Mouse (Mus musculus): Measurements from ENCODE around the gene Epn3. TPM values are rescaled to one million over a fixed set of nuclear protein-coding genes. Genes with fewer than 3 reads are reported as not detected.

Epn3 gene
- polyA plus RNA-seq, 1 experiment from 2014 or later = 0.43 TPM

DNA sequence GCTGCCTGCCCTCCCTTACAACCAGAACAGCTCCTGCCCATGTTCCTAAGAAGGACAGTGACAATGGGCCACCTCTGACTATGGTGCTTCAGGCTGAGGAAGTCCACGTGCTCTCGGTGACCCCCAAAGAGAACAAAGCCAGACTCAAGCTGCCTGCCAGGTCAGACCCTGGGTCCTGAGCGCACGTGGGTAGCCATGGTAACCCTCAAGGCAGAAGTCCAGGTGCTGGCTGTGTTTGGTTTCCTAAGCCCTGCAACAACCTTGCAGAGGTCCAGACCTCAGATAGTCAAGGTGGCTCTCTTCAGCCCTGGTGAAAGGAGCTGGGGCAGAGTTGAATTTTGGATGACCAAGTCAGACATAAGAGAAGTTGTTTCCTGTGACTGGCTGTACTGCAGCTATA, 10.0 kb downstream of the Epn3 start:
- Histone ChIP-seq H3K4me2 (ENCODE audit: low read length) (no peak overlapping the region), H3K27ac (replicated peaks; ENCODE audit: low read depth, low read length) (no peak overlapping the region), H3K9me3 (ENCODE audit: control insufficient read depth, low read length) (no peaks in the 10 kb centered on the region), H3K27me3 (ENCODE audit: control insufficient read depth, insufficient read depth, low read length) (peaks cover 11% of the 10 kb centered on the region; the same call in 1 of the 2 replicates), H3K36me3 (ENCODE audit: control insufficient read depth, insufficient read depth, low read length) (no peaks in the 10 kb centered on the region), H3K9ac (replicated peaks; ENCODE audit: low read length) (no peak overlapping the region), H3K4me1 (ENCODE audit: control insufficient read depth, insufficient read depth, low read length) (0 out of 2 replicates have a peak, but pooled peaks cover 5% of the 10 kb centered on the region), H3K4me3 (replicated peaks; ENCODE audit: low read depth, low read length) (no peak overlapping the region)
- ATAC-seq (ENCODE audit: low FRiP score, low TSS enrichment) (no peak), DNase-seq (no peak)
- 32% methylated on average over 4 of the region's 4 CpGs for WGBS

DNA sequence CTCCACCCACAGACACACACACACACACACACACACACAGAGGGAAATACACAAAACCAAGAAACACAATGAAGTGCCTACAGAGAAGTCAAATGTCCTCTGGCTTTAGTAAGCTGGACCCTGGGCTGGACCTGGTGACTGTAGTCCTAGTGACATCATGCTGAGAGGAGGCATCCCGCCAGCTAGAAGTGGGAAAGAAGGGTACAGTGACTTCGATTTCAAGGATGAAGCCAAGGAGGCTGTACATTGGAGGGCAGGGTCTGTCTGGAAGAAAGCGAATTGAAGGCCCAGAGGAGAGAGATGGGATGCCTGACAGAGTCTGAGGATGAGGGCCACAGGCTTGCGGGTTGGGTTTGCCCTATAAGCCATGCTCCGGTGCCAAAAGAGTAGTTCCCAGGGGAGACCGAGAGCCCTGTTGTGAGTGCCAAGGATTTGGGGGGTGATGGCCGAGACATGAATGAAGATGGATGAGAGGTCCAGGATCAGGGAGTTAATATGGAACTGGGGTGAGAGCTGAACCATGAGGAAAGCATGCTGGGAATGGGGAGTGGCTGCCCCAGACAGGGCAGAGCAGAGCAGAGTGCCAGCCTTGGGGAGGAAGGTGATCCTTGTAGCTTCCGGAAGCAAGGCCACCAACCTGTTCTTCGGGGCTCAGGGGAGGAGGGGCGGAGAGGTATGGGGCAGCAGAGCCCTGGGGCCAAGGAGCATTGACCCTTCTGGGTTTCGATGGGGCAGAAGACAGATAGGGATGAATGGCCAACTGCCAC, 10.8 kb downstream of the Epn3 start:
- Histone ChIP-seq H3K4me3 (replicated peaks; ENCODE audit: low read depth, low read length) (no peak overlapping the region), H3K36me3 (ENCODE audit: control insufficient read depth, insufficient read depth, low read length) (no peaks in the 10 kb centered on the region), H3K4me2 (ENCODE audit: low read length) (no peak overlapping the region), H3K9me3 (ENCODE audit: control insufficient read depth, low read length) (no peaks in the 10 kb centered on the region), H3K4me1 (ENCODE audit: control insufficient read depth, insufficient read depth, low read length) (0 out of 2 replicates have a peak, but pooled peaks cover 5% of the 10 kb centered on the region), H3K9ac (replicated peaks; ENCODE audit: low read length) (no peak overlapping the region), H3K27me3 (ENCODE audit: control insufficient read depth, insufficient read depth, low read length) (peaks cover 11% of the 10 kb centered on the region; the same call in 1 of the 2 replicates), H3K27ac (replicated peaks; ENCODE audit: low read depth, low read length) (no peak overlapping the region)
- DNase-seq (no peak), ATAC-seq (ENCODE audit: low FRiP score, low TSS enrichment) (no peak)
- WGBS = 92% methylated on average over 11 of the region's 11 CpGs

DNA sequence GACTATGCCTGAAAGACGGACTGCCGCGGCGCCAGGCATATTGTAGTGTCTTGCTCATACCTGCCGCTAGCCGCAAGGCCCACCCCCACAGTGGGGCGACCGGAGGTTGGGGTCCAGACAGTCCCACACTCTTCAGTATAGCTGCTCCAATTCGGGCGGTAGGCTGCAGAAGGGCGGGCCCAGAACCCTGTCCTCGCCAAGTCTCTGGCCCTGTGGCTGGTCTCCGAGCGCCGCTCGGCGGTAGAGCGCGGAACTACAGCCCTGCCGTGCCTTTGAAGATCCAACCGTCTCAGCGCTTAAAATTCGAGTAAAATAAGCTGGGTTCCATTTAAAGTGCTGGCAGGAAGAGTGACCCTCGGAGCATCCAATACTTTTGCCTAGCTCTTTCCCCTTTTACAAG, 13.8 kb downstream of the Epn3 start, which contains the start of gene Spata20:
Gene Spata20 (minus strand): TSS at position 179 of the 400 bp plus-strand sequence.
- ATAC-seq (ENCODE audit: low FRiP score, low TSS enrichment) = peak; percentile 65; the same call in 1 of the 2 replicates
- Histone ChIP-seq H3K4me1 (ENCODE audit: control insufficient read depth, insufficient read depth, low read length) (0 out of 2 replicates have a peak, but pooled peaks cover 1% of the 10 kb centered on the region), H3K36me3 (ENCODE audit: control insufficient read depth, insufficient read depth, low read length) (no peaks in the 10 kb centered on the region), H3K4me2 (ENCODE audit: low read length) (peak within 1 kb of the TSS; percentile 39), H3K27me3 (ENCODE audit: control insufficient read depth, insufficient read depth, low read length) (peaks cover 7% of the 10 kb centered on the region; the same call in 1 of the 2 replicates), H3K9ac (replicated peaks; ENCODE audit: low read length) (no peak within 1 kb of the TSS), H3K9me3 (ENCODE audit: control insufficient read depth, low read length) (no peaks in the 10 kb centered on the region), H3K4me3 (replicated peaks; ENCODE audit: low read depth, low read length) (no peak within 1 kb of the TSS; the same call in 1 of the 2 replicates), H3K27ac (replicated peaks; ENCODE audit: low read depth, low read length) (no peak within 1 kb of the TSS)
- WGBS = 5% methylated on average over 24 of the region's 24 CpGs
- DNase-seq = peak; percentile 90

DNA sequence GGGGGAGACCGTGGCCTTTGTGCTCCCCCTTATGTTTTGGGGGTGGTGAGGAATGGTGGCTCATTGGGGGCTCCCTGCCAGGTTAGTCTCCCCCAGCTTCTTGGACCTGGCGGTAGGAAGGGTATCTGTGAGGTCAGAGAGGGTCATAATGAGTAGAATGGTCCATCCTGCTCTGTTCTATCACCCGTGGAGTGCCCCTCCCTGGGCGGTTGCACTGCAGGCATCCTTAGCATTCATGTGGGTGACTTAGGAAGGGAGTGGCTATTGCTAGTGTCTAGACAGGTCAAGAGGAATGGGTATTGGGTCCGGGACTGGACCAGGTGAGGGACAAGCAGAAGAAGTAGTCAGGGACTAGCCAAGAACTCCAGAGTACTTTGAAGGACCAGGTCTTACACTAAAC, 14.6 kb downstream of the Epn3 start:
- 77% methylated on average over 5 of the region's 5 CpGs for WGBS
- no peak overlapping the region for H3K27ac ChIP-seq (replicated peaks; ENCODE audit: low read depth, low read length)
- no peaks in the 10 kb centered on the region for H3K9me3 ChIP-seq (ENCODE audit: control insufficient read depth, low read length)
- no peaks in the 10 kb centered on the region for H3K36me3 ChIP-seq (ENCODE audit: control insufficient read depth, insufficient read depth, low read length)
- peaks cover 7% of the 10 kb centered on the region; the same call in 1 of the 2 replicates for H3K27me3 ChIP-seq (ENCODE audit: control insufficient read depth, insufficient read depth, low read length)
- H3K4me3 ChIP-seq (replicated peaks; ENCODE audit: low read depth, low read length) = no peak overlapping the region
- DNase-seq (no peak), ATAC-seq (ENCODE audit: low FRiP score, low TSS enrichment) (no peak)
- no peak overlapping the region for H3K9ac ChIP-seq (replicated peaks; ENCODE audit: low read length)
- no peak overlapping the region for H3K4me2 ChIP-seq (ENCODE audit: low read length)
- H3K4me1 ChIP-seq (ENCODE audit: control insufficient read depth, insufficient read depth, low read length) = no peaks in the 10 kb centered on the region

DNA sequence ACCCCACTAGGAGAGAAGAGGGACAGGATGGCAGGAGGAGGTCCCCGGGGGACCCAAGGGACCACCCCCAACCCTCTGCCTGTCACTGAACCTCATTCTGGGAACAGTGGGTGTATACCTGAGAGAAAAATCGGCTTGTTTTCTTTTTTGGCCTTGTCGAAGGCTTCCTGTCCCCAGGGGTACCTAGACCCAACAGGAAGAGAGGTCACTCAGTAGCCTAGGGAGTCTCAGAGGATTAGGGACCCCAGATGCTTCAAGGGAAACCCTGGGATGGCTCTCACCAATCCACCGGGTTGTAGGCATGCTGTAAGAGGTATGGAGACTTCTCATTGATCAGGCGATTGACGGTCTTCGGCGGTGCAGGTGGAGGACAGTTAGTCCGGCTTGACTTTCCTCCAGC, 15.1 kb downstream of the Epn3 start:
- Histone ChIP-seq H3K27ac (replicated peaks; ENCODE audit: low read depth, low read length) (no peak overlapping the region), H3K4me1 (ENCODE audit: control insufficient read depth, insufficient read depth, low read length) (no peaks in the 10 kb centered on the region), H3K27me3 (ENCODE audit: control insufficient read depth, insufficient read depth, low read length) (peaks cover 7% of the 10 kb centered on the region; the same call in 1 of the 2 replicates), H3K4me2 (ENCODE audit: low read length) (no peak overlapping the region), H3K4me3 (replicated peaks; ENCODE audit: low read depth, low read length) (no peak overlapping the region), H3K9me3 (ENCODE audit: control insufficient read depth, low read length) (no peaks in the 10 kb centered on the region), H3K36me3 (ENCODE audit: control insufficient read depth, insufficient read depth, low read length) (no peaks in the 10 kb centered on the region), H3K9ac (replicated peaks; ENCODE audit: low read length) (no peak overlapping the region)
- ATAC-seq (ENCODE audit: low FRiP score, low TSS enrichment) (no peak), DNase-seq (no peak)
- WGBS = 89% methylated on average over 9 of the region's 9 CpGs

DNA sequence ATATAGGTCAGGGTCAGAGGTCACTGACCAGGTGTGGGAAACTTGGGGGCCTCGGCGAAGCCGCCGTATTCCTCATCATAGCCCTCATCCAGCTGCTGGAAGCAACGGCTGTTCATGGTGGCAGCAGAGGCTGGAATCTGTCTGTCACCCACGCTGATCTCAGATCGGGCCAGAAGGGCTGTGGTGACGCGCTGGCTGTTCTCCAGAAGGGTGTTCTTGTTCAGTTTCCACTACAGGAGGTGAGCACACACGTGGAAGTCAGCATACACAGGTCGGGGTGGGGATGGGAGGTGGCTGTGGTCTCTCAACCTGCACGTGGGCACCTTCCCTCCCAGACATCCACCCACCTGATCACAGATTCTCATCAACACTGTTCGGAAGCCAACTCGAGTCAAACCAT, 15.9 kb downstream of the Epn3 start:
- ATAC-seq (ENCODE audit: low FRiP score, low TSS enrichment) (no peak), DNase-seq (no peak)
- 90% methylated on average over 14 of the region's 14 CpGs for WGBS
- H3K36me3 ChIP-seq (ENCODE audit: control insufficient read depth, insufficient read depth, low read length) = no peaks in the 10 kb centered on the region
- no peaks in the 10 kb centered on the region for H3K4me1 ChIP-seq (ENCODE audit: control insufficient read depth, insufficient read depth, low read length)
- no peaks in the 10 kb centered on the region for H3K9me3 ChIP-seq (ENCODE audit: control insufficient read depth, low read length)
- no peak overlapping the region for H3K4me3 ChIP-seq (replicated peaks; ENCODE audit: low read depth, low read length)
- no peak overlapping the region for H3K9ac ChIP-seq (replicated peaks; ENCODE audit: low read length)
- no peak overlapping the region for H3K4me2 ChIP-seq (ENCODE audit: low read length)
- H3K27ac ChIP-seq (replicated peaks; ENCODE audit: low read depth, low read length) = no peak overlapping the region
- H3K27me3 ChIP-seq (ENCODE audit: control insufficient read depth, insufficient read depth, low read length) = peaks cover 7% of the 10 kb centered on the region; the same call in 1 of the 2 replicates

DNA sequence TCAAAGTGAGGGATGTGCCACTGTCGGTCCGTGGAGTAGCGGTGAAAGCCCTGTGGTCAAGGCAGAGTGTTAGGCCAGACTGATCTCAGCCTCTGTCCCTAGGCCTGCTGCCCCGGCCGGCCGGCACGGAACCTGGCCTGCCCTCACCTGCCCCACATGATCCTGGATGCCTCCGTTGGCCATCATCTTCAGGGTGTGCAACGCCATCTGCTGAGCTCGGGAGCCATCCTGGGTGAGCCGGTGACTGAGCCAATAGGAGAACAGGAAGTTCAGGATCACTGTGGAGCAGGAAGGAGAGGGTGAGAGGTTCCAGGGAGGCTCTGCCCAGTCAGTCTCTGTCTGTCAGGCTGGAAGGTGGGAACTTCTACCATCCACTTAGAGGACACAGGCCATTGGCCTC, 16.3 kb downstream of the Epn3 start:
- ATAC-seq (ENCODE audit: low FRiP score, low TSS enrichment) = no peak
- Histone ChIP-seq H3K4me1 (ENCODE audit: control insufficient read depth, insufficient read depth, low read length) (no peaks in the 10 kb centered on the region), H3K9me3 (ENCODE audit: control insufficient read depth, low read length) (no peaks in the 10 kb centered on the region), H3K9ac (replicated peaks; ENCODE audit: low read length) (no peak overlapping the region), H3K4me2 (ENCODE audit: low read length) (no peak overlapping the region), H3K36me3 (ENCODE audit: control insufficient read depth, insufficient read depth, low read length) (no peaks in the 10 kb centered on the region), H3K27ac (replicated peaks; ENCODE audit: low read depth, low read length) (no peak overlapping the region), H3K27me3 (ENCODE audit: control insufficient read depth, insufficient read depth, low read length) (peaks cover 10% of the 10 kb centered on the region; the same call in 1 of the 2 replicates), H3K4me3 (replicated peaks; ENCODE audit: low read depth, low read length) (no peak overlapping the region)
- WGBS = 80% methylated on average over 11 of the region's 11 CpGs
- no peak for DNase-seq

DNA sequence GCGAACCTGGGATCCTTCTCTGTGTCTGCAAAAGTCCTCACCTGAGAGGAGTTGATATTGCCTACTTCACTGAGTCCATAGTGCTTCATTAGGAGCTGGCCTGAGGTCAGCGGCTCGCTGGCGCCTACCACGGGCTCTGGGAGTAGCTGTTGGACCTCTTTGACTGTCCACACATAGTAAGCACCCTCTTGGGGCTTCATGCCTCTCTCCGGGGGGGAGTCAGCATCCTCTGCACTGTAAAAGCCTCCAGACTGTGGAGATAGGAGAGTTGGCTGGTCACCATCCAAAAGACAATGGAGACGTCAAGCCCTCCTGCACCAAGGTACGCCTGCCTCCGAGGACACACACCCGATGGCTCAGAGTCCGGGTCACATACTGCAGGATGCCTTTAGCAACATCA, 17.0 kb downstream of the Epn3 start:
- Histone ChIP-seq H3K4me3 (replicated peaks; ENCODE audit: low read depth, low read length) (no peak overlapping the region), H3K27ac (replicated peaks; ENCODE audit: low read depth, low read length) (no peak overlapping the region), H3K9ac (replicated peaks; ENCODE audit: low read length) (no peak overlapping the region), H3K36me3 (ENCODE audit: control insufficient read depth, insufficient read depth, low read length) (no peaks in the 10 kb centered on the region), H3K4me1 (ENCODE audit: control insufficient read depth, insufficient read depth, low read length) (no peaks in the 10 kb centered on the region), H3K27me3 (ENCODE audit: control insufficient read depth, insufficient read depth, low read length) (peaks cover 10% of the 10 kb centered on the region; the same call in 1 of the 2 replicates), H3K4me2 (ENCODE audit: low read length) (no peak overlapping the region), H3K9me3 (ENCODE audit: control insufficient read depth, low read length) (no peaks in the 10 kb centered on the region)
- DNase-seq (no peak), ATAC-seq (ENCODE audit: low FRiP score, low TSS enrichment) (no peak)
- 95% methylated on average over 11 of the region's 11 CpGs for WGBS

DNA sequence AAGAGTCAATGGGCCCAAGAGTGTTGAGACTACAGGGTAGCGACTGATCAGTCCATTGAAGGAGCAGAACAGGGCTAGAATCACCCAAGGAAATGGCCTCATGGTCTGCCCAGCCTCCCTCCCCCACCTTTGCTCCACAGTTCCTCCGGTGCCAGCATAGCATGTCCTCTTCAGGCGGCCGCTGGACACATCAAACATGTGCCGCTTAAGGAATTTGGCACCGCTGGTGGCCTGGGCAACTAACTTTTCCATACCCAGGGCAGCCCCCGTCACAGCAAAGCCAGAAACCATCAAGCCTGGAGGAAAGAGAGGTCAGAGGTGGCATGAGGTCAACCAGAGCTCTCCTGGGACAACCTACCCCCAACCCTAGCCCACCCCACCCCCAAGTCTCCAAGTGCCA, 17.8 kb downstream of the Epn3 start:
- H3K4me2 ChIP-seq (ENCODE audit: low read length) = no peak overlapping the region
- peaks cover 11% of the 10 kb centered on the region; the same call in 1 of the 2 replicates for H3K27me3 ChIP-seq (ENCODE audit: control insufficient read depth, insufficient read depth, low read length)
- no peak for ATAC-seq (ENCODE audit: low FRiP score, low TSS enrichment)
- no peak overlapping the region for H3K27ac ChIP-seq (replicated peaks; ENCODE audit: low read depth, low read length)
- H3K9ac ChIP-seq (replicated peaks; ENCODE audit: low read length) = no peak overlapping the region
- no peaks in the 10 kb centered on the region for H3K9me3 ChIP-seq (ENCODE audit: control insufficient read depth, low read length)
- no peaks in the 10 kb centered on the region for H3K4me1 ChIP-seq (ENCODE audit: control insufficient read depth, insufficient read depth, low read length)
- no peak for DNase-seq
- 93% methylated on average over 7 of the region's 7 CpGs for WGBS
- no peaks in the 10 kb centered on the region for H3K36me3 ChIP-seq (ENCODE audit: control insufficient read depth, insufficient read depth, low read length)
- H3K4me3 ChIP-seq (replicated peaks; ENCODE audit: low read depth, low read length) = no peak overlapping the region

All from midbrain, embryonic 14.5 days (tissue).